Mouse (Mus musculus) heart, embryonic 15.5 days (tissue): ENCODE measurements at regions not wholly inside any gene's neighbourhood (a gene's known extent, or its start where the extent isn't known, plus 50 kb on each side); places are given as distances from the start of the nearest gene placed in this dataset.

Source experiments
- ATAC-seq: fragments of 200-750 bp; cut with Nextera tagmentation; replicated peaks from 2 replicates; pipeline ENCODE4 v1.8.0; 2017; ENCODE audit warnings: low read depth, moderate TSS enrichment; ENCODE audit not compliant: insufficient number of reproducible peaks, insufficient read depth, low FRiP score
- H3K27ac ChIP-seq: fragments of 300-500 bp; sonication (generic); 2 replicates; pipeline ENCODE4 v1.5.1; 2015; ENCODE audit warnings: mild to moderate bottlenecking, inconsistent platforms
- H3K27me3 ChIP-seq: fragments of 300-500 bp; sonication (generic); 2 replicates; pipeline ENCODE4 v1.6.1; 2015; ENCODE audit warnings: inconsistent platforms
- H3K36me3 ChIP-seq: fragments of 300-500 bp; sonication (generic); 2 replicates; pipeline ENCODE4 v1.6.1; 2015; ENCODE audit warnings: mild to moderate bottlenecking, inconsistent platforms
- H3K4me1 ChIP-seq: fragments of 300-500 bp; sonication (generic); replicated peaks from 2 replicates; pipeline ENCODE4 v1.6.1; 2015; ENCODE audit warnings: inconsistent platforms
- H3K4me2 ChIP-seq: fragments of 300-500 bp; sonication (generic); 2 replicates; pipeline ENCODE4 v1.6.1; 2015; ENCODE audit warnings: inconsistent platforms, mild to moderate bottlenecking, moderate library complexity
- H3K4me3 ChIP-seq: fragments of 300-500 bp; sonication (generic); 2 replicates; pipeline ENCODE4 v1.5.1; 2015; ENCODE audit warnings: mild to moderate bottlenecking, inconsistent platforms
- H3K9ac ChIP-seq: fragments of 300-500 bp; sonication (generic); 2 replicates; pipeline ENCODE4 v1.6.1; 2015; ENCODE audit warnings: mild to moderate bottlenecking, inconsistent platforms
- H3K9me3 ChIP-seq: fragments of 300-500 bp; sonication (generic); replicated peaks from 2 replicates; pipeline ENCODE4 v1.6.1; 2016; ENCODE audit warnings: inconsistent platforms
- WGBS: fragments of 180-500 bp; shearing (Covaris S2); methylation state at CpG from one replicate; pipeline ENCODE4 v1.1.7; 2015; ENCODE audit warnings: mixed read lengths; 5-methylcytosine and 5-hydroxymethylcytosine counted together

DNA sequence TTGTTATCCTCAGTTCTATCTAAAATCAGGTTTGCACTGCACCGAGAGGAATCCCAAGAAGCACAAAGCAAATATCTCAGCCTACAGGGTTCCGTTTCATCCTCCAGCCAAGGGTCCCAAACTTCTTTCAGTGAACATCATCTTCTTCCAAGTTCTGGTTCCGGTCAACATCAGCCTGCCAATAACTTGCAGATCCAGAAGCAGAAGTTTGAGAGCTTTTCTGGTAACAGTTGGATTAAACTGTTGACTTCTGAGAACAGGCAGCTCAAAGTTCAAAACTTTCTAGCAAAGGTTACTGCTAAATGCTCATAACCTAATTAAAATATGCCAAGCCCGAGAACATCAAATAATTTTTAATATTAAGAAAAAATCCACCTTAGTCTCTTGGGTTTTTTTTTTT is 237.0 kb upstream of the Gm37988 start:
- H3K27me3 ChIP-seq, result no peaks in the 10 kb centered on the region; the same call in 1 of the 2 replicates
- H3K36me3 ChIP-seq, result no peaks in the 10 kb centered on the region
- H3K9ac ChIP-seq, result no peak overlapping the region
- H3K9me3 ChIP-seq, result no peaks in the 10 kb centered on the region
- H3K4me1 ChIP-seq, result peaks cover 8% of the 10 kb centered on the region; the same call in 1 of the 2 replicates
- no peak overlapping the region for H3K4me3 ChIP-seq
- WGBS, result 88% methylated on average over 4 of the region's 4 CpGs
- ATAC-seq, result no peak
- H3K27ac ChIP-seq, result no peak overlapping the region
- H3K4me2 ChIP-seq, result no peak overlapping the region

DNA sequence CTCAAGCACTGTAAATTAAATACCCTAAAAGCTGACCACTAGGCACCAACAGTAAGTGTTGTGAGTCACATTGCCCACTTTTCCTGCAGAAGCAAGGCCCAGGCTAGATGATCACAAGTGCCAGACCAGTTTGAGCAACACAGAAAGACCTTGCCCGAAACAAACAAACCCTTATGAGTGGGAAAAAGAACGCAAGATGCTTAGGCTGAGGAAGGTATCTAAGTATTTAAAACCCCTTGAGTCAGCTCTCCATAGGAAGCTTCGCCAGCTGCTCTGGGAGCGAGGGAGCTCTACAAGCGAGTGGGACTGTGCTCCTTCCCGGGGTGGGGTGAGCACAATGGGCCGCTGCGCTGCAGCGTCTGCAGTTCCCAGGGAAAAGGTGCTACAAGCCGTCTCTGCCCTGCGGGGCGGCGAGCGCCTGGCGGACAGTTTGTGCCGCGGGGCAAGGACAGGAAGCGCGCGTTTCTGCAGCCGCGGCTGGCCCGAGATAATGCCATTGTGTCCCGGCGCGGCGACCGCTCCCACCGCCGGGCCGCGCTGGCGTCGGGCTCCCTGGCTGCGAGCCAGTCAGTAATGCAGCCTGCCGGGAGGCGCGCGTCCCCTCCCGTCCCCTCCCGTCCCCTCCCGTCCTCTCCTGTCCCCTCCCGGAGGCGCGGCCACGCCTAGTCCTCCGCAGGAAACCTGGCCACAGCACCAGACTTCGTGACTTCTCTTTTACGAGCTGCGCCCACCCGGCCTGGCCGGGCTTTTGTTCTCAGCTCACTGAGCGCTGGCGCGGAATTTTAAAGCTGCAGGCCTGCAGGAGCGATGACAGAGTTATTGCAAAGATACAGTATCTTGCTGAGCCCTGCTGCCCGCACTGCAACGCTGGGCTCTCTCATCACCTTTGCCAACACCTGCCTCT is 236.1 kb upstream of the Gm37988 start:
- Histone ChIP-seq H3K27ac (peak overlapping the region; percentile 79), H3K4me2 (peak overlapping the region; percentile 86), H3K27me3 (no peaks in the 10 kb centered on the region; the same call in 1 of the 2 replicates), H3K9me3 (no peaks in the 10 kb centered on the region), H3K4me1 (peaks cover 8% of the 10 kb centered on the region; the same call in 1 of the 2 replicates), H3K4me3 (peak overlapping the region; percentile 58), H3K9ac (peak overlapping the region; percentile 61), H3K36me3 (no peaks in the 10 kb centered on the region)
- ATAC-seq, result peak; percentile 94
- under 1% methylated on average over 58 of the region's 58 CpGs for WGBS

DNA sequence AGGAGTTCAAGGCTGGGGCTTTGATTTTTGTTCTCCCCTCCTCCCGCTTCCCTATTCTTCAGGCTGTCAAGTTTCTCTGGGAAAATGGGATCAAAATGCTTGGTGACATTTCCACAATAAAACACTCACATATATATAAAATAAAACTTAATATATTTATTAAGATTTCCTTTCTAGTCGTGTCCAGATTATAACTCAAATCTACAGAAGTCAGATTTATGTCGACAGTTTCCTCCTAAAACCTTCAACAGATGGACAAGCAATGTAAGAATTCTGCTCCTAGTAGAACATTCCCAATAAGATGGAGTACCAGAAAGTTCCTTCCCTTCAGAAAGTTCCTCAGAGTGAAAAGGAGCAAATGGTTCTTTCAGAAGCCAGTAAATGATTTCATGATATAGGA is 235.4 kb upstream of the Gm37988 start:
- Histone ChIP-seq H3K36me3 (no peaks in the 10 kb centered on the region), H3K9ac (peak overlapping the region; percentile 61; the same call in 1 of the 2 replicates), H3K4me1 (peaks cover 8% of the 10 kb centered on the region; the same call in 1 of the 2 replicates), H3K27ac (peak overlapping the region; percentile 79), H3K4me2 (peak overlapping the region; percentile 86), H3K4me3 (peak overlapping the region; percentile 58), H3K27me3 (no peaks in the 10 kb centered on the region; the same call in 1 of the 2 replicates), H3K9me3 (no peaks in the 10 kb centered on the region)
- no peak for ATAC-seq
- WGBS, result 50% methylated on average over 3 of the region's 3 CpGs

DNA sequence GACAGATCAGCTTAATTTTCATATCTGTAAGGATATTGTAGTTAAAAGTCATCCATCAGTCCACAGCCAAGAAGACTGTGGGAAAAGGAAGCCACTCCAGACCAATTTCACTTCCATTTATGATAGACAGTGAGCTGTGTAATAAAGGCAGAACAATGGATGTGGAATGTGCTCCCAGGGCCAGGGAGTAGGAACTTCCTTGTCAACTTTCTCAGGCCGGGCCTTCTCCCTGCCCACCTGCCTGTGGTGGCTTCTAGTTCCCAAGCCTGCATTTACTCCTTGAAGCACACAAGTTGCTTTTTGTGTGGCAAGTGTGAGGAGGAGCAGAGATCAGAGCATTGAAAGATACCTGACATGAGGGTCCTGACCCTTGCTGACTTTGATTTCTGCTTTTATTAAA is 233.6 kb upstream of the Gm37988 start:
- Histone ChIP-seq H3K9ac (no peak overlapping the region), H3K4me1 (peaks cover 8% of the 10 kb centered on the region; the same call in 1 of the 2 replicates), H3K9me3 (no peaks in the 10 kb centered on the region), H3K4me3 (no peak overlapping the region), H3K4me2 (no peak overlapping the region), H3K27ac (no peak overlapping the region), H3K27me3 (no peaks in the 10 kb centered on the region; the same call in 1 of the 2 replicates), H3K36me3 (no peaks in the 10 kb centered on the region)
- 48% methylated on average over 1 of the region's 1 CpGs for WGBS
- no peak for ATAC-seq

DNA sequence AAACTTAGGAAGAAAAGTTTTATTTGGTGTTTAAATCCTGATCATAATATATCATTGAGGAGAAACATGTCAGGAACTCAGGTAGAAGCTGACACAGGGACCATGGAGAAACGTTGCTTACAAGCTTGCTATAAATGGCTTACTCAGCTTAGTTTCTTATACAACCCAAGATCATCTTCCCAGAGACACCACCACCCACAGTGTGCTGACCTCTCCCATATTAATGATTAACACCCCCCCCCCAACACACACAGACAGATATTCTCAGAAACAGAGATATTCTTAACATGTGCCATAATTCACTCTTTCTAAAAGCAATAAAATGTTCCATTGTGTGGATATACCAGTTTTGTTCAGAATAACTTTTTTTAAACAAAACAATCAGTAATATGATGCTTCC is 230.7 kb upstream of the Gm37988 start:
- no peak overlapping the region for H3K4me2 ChIP-seq
- no peak for ATAC-seq

DNA sequence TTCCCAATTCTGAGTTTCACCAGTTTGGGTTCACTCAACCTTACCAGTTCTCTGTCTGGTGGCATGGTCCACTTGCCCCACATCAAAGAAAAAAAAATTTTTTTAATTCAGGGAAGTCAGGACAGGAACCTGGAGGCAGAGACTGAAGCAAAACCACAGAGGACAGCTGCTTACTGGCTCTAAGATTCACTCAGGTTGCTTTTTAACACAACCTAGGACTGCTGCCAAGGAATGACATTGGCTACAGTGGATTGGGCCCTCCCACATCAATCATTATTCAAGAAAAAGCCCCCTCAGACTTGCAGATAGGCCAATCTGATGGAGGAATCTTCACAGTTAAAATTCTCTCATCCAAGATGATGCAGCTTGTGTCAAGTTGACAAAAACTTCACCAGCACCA is 225.2 kb upstream of the Gm37988 start:
- H3K27ac ChIP-seq, result no peak overlapping the region
- no peak overlapping the region for H3K4me2 ChIP-seq
- H3K4me1 ChIP-seq, result no peaks in the 10 kb centered on the region
- no peaks in the 10 kb centered on the region for H3K36me3 ChIP-seq
- H3K27me3 ChIP-seq, result no peaks in the 10 kb centered on the region
- ATAC-seq, result no peak
- no peak overlapping the region for H3K4me3 ChIP-seq
- H3K9me3 ChIP-seq, result no peaks in the 10 kb centered on the region
- H3K9ac ChIP-seq, result no peak overlapping the region

More for the DNA sequence above, 230.7 kb upstream of the Gm37988 start:
- WGBS, result 55% methylated on average over 1 of the region's 1 CpGs
- Histone ChIP-seq H3K9ac (no peak overlapping the region), H3K27ac (no peak overlapping the region), H3K4me3 (no peak overlapping the region), H3K4me1 (peaks cover 2% of the 10 kb centered on the region; the same call in 1 of the 2 replicates), H3K27me3 (no peaks in the 10 kb centered on the region; the same call in 1 of the 2 replicates), H3K9me3 (no peaks in the 10 kb centered on the region), H3K36me3 (no peaks in the 10 kb centered on the region)

DNA sequence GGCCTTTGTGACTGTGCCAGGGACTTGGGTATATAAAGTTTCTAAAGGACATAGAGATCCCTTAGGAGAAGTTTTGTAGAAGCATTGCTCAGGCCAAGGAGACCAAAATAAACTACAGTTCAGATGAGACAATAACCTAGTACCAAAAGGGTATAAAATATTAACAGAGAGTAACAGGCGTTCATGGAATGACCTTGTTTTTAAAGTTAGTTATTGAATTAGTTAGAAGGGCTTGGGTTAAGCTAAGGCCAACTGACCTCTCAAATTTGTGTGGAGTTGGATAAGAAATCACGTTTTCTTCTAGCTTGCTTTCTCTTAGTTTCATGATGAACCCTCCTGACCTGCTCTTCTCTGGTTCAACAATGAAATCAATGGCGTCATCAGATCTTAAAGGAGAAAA is 209.8 kb upstream of the Gm37988 start:
- no peak overlapping the region for H3K9ac ChIP-seq
- H3K27me3 ChIP-seq, result no peaks in the 10 kb centered on the region; the same call in 1 of the 2 replicates
- no peak for ATAC-seq
- WGBS, result 74% methylated on average over 3 of the region's 3 CpGs
- no peak overlapping the region for H3K4me3 ChIP-seq
- no peak overlapping the region for H3K4me2 ChIP-seq
- no peaks in the 10 kb centered on the region for H3K4me1 ChIP-seq
- H3K36me3 ChIP-seq, result no peaks in the 10 kb centered on the region
- H3K27ac ChIP-seq, result no peak overlapping the region
- H3K9me3 ChIP-seq, result no peaks in the 10 kb centered on the region

DNA sequence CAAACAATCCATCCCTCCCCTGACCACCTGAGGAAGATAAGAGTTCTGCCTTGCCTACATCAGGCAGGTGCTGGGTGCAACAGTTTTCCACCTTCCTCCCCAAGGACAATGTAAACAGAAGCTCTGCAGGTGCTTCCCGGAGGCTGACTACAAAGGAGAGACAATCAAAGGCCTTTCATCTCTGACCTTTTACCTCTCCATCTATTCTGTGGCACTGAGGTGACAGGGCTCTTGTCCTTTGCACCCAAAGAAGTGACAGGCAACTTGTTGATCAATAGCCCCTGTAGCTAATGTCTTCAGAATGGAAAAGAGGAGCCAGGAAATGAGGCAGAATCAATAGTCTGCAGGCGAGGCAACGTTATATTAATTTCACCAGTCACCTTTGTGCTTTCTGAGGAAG is 209.3 kb upstream of the Gm37988 start:
- no peaks in the 10 kb centered on the region for H3K9me3 ChIP-seq
- 54% methylated on average over 3 of the region's 3 CpGs for WGBS
- H3K9ac ChIP-seq, result no peak overlapping the region
- no peak overlapping the region for H3K4me2 ChIP-seq
- no peak for ATAC-seq
- H3K27ac ChIP-seq, result no peak overlapping the region
- H3K27me3 ChIP-seq, result no peaks in the 10 kb centered on the region
- no peaks in the 10 kb centered on the region for H3K4me1 ChIP-seq
- no peaks in the 10 kb centered on the region for H3K36me3 ChIP-seq
- H3K4me3 ChIP-seq, result no peak overlapping the region

DNA sequence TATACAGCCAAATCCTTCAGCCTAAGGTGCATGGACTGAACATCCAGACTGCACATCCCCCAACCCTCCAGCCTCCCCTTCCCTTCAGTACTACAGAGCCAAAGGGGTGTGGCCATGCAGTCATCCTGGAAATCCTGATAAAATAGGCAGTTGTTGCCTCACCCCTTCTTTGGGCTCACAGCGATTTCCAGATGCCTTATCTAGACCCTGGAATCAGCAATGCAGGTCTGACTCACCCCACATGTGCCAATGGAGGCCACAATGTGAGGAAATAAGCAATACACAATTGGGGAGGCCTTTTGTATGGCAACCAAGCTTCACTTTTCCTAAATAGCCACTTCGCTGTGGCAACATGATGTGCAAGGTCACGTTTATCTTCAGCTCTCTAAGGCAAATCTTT is 205.3 kb upstream of the Gm37988 start:
- Histone ChIP-seq H3K4me1 (no peaks in the 10 kb centered on the region), H3K4me2 (no peak overlapping the region), H3K9ac (no peak overlapping the region), H3K27ac (no peak overlapping the region), H3K4me3 (no peak overlapping the region), H3K36me3 (no peaks in the 10 kb centered on the region), H3K9me3 (no peaks in the 10 kb centered on the region), H3K27me3 (no peaks in the 10 kb centered on the region)
- ATAC-seq, result no peak
- 46% methylated on average over 3 of the region's 3 CpGs for WGBS

DNA sequence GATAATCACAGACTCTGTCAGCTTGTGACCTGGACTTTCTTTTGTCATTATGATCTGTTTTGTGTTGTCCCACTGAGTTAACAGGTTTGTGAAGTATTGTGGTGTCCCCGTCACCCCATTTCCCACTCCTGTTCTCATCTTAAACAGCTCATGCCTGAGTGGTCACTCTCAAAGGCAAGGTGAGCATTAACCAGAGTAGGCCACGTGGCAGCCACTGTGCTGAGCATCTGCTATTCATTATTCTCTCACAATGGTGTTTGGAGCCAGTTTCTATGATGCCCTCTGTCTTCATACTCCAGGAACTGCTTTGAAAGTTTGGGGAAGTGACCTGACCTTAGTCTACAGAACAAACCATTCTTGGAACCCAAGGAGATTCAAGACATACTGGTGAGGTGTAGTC is 198.9 kb upstream of the Gm37988 start:
- H3K9me3 ChIP-seq, result no peaks in the 10 kb centered on the region
- no peak overlapping the region for H3K4me3 ChIP-seq
- H3K27ac ChIP-seq, result no peak overlapping the region
- no peak overlapping the region for H3K9ac ChIP-seq
- ATAC-seq, result no peak
- WGBS, result 60% methylated on average over 2 of the region's 2 CpGs
- H3K4me1 ChIP-seq, result no peaks in the 10 kb centered on the region
- H3K36me3 ChIP-seq, result no peaks in the 10 kb centered on the region
- H3K4me2 ChIP-seq, result no peak overlapping the region
- no peaks in the 10 kb centered on the region for H3K27me3 ChIP-seq

DNA sequence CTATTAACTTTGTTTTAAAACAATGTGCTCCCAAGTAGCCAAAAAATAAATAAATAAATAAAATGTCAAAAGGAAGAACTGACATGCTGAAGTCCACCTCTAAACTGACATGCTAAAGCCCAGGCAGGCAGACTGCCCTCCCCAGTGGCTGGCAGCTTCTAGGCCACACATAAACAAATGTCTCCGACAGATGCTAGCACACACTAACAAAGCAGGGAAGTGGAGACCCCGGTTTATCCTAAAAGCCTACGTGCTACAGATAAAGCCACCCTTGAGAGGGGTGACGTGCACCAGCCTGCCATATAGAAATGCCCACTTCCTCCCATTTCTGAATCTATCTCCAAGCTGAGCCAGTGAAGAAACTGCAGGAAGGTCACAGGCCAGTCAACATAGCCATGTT is 194.4 kb upstream of the Gm37988 start:
- H3K9me3 ChIP-seq, result no peaks in the 10 kb centered on the region
- no peak overlapping the region for H3K9ac ChIP-seq
- no peaks in the 10 kb centered on the region for H3K36me3 ChIP-seq
- H3K4me2 ChIP-seq, result no peak overlapping the region
- H3K27ac ChIP-seq, result no peak overlapping the region
- no peaks in the 10 kb centered on the region for H3K27me3 ChIP-seq
- no peak overlapping the region for H3K4me3 ChIP-seq
- 39% methylated on average over 4 of the region's 4 CpGs for WGBS
- ATAC-seq, result no peak
- peaks cover 4% of the 10 kb centered on the region; the same call in 1 of the 2 replicates for H3K4me1 ChIP-seq

DNA sequence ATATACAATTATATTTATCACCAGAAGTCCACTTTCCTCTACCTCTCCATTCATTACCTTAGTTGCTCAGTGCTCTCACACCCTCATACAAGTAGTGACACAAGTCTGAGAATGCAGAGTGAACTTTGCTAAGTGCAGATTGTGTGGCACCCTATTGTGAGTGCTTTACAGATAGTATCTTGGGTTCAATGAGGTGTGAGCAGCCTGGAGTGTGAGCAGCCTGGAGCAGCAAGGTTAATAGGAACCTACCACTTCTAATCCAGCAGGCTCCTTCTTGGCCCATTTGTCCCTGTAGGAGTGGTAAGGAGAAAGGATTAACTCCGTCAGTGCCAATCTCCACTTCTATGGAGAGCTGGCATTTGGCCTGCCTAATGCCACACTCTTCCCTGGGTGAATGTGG is 192.4 kb upstream of the Gm37988 start:
- Histone ChIP-seq H3K9ac (no peak overlapping the region), H3K9me3 (no peaks in the 10 kb centered on the region), H3K27me3 (no peaks in the 10 kb centered on the region), H3K4me1 (peaks cover 4% of the 10 kb centered on the region; the same call in 1 of the 2 replicates), H3K27ac (no peak overlapping the region), H3K4me2 (no peak overlapping the region), H3K36me3 (no peaks in the 10 kb centered on the region), H3K4me3 (no peak overlapping the region)
- 77% methylated on average over 1 of the region's 1 CpGs for WGBS
- no peak for ATAC-seq
